Mouse (Mus musculus) T-cell, adult 66 days (primary cell): Measurements from ENCODE around the gene Ep400. TPM values are rescaled to one million over a fixed set of nuclear protein-coding genes. Genes with fewer than 3 reads are reported as not detected.

ENCODE experiments used
- total RNA-seq, 2 experiments: library from RNA; stranded (reverse); gene quantifications; 3 replicates in 1 of 2; 4 replicates in 1 of 2; pipeline ENCODE4 v1.2.4; 2023

The Ep400 gene
- 100 to 1,000 TPM; 249 to 257 TPM for total RNA-seq

GRCm38 (mm10) chr5:110770448-110771158 lies at the start of gene Ep400:
Gene Ep400, minus strand, starts transcription at chr5:110770717.

GRCm38 (mm10) chr5:110809667-110810325 lies 39.3 kb upstream of the Ep400 start, which contains the start of gene Ulk1:
Gene Ulk1, minus strand, starts transcription at chr5:110810097.

GRCm38 (mm10) chr5:110779998-110780760 lies 9.7 kb upstream of the Ep400 start, which contains the start of gene Pus1:
Gene Pus1, minus strand, starts transcription at chr5:110780659.

GRCm38 (mm10) chr5:110652719-110653648 lies 117.5 kb downstream of the Ep400 start, which contains the start of the genes Noc4l and Ddx51:
Gene Noc4l, minus strand, starts transcription at chr5:110653417.
Gene Ddx51, plus strand, starts transcription at chr5:110653451.

Other genes starting within 250 kb of the Ep400 start
- 1 to 10 TPM; 3.2 to 5.7 TPM for gene Galnt9, start 226.4 kb downstream of the Ep400 start, total RNA-seq
- gene Noc4l, start 117.3 kb downstream of the Ep400 start, total RNA-seq = 10 to 100 TPM; 66.3 to 76.9 TPM
- gene Ddx51, start 117.3 kb downstream of the Ep400 start, total RNA-seq = 10 to 100 TPM; 64.7 to 71.0 TPM
- gene Pus1, start 9.9 kb upstream of the Ep400 start, total RNA-seq = 10 to 100 TPM; 37.4 to 41.5 TPM
- 10 to 100 TPM; 75.7 to 90.6 TPM for gene Ulk1, start 39.4 kb upstream of the Ep400 start, total RNA-seq
- 10 to 100 TPM; 20.9 to 21.5 TPM for gene Hscb, start 69.1 kb upstream of the Ep400 start, total RNA-seq
- 1 to 10 TPM; 6.6 to 6.7 TPM for gene Chek2, start 69.3 kb upstream of the Ep400 start, total RNA-seq
- 10 to 100 TPM; 33.2 to 41.4 TPM for gene Ttc28, start 109.1 kb upstream of the Ep400 start, total RNA-seq